Mouse (Mus musculus) ES-Bruce4 (cell line): ENCODE results near the gene Agmat. TPM values are rescaled to one million over a fixed set of nuclear protein-coding genes. Genes with fewer than 3 reads are reported as not detected.

Source experiments
- H3K27ac ChIP-seq: 2 replicates; pipeline ENCODE4 v1.5.1; 2012; ENCODE audit warnings: low read length, inconsistent platforms; ENCODE audit not compliant: insufficient read depth
- H3K27me3 ChIP-seq: 2 replicates; pipeline ENCODE4 v1.6.1; 2012; ENCODE audit warnings: mild to moderate bottlenecking, low read length, inconsistent platforms; ENCODE audit not compliant: control insufficient read depth, poor library complexity, insufficient read depth, severe bottlenecking
- H3K36me3 ChIP-seq: 2 replicates; pipeline ENCODE4 v1.6.1; 2012; ENCODE audit warnings: inconsistent platforms, mild to moderate bottlenecking, low read length, moderate library complexity; ENCODE audit not compliant: control insufficient read depth, poor library complexity, insufficient read depth, severe bottlenecking
- H3K4me1 ChIP-seq: one replicate; pipeline ENCODE4 v1.8.1; 2011; ENCODE audit warnings: low read length; ENCODE audit not compliant: control insufficient read depth, insufficient read depth
- H3K4me3 ChIP-seq: 2 replicates; pipeline ENCODE4 v1.5.1; 2011; ENCODE audit warnings: low read depth, mild to moderate bottlenecking, low read length
- H3K9ac ChIP-seq: 2 replicates; pipeline ENCODE4 v1.6.1; 2012; ENCODE audit warnings: low read depth, mild to moderate bottlenecking, inconsistent platforms; ENCODE audit not compliant: poor library complexity, severe bottlenecking
- H3K9me3 ChIP-seq: replicated peaks from 2 replicates; pipeline ENCODE4 v1.6.1; 2012; ENCODE audit warnings: mild to moderate bottlenecking, low read length, inconsistent platforms; ENCODE audit not compliant: control insufficient read depth, poor library complexity, insufficient read depth, severe bottlenecking
- CTCF ChIP-seq: IDR thresholded peaks from one replicate; pipeline ENCODE4 v1.8.1; 2011; ENCODE audit warnings: low read depth, low read length
- EP300 ChIP-seq: IDR thresholded peaks from 2 replicates; pipeline ENCODE4 v1.6.1; 2011; ENCODE audit warnings: low read depth, low read length; ENCODE audit not compliant: insufficient read depth
- POLR2A ChIP-seq: IDR thresholded peaks from one replicate; pipeline ENCODE4 v1.8.1; 2011; ENCODE audit warnings: low read length; ENCODE audit not compliant: insufficient read depth
- polyA plus RNA-seq: library from polyadenylated mRNA; stranded (reverse); fragments of >200 nt; gene quantifications from 2 replicates; pipeline ENCODE4 v1.2.4, GENCODE M21; 2011; ENCODE audit warnings: low read depth; ENCODE audit not compliant: missing spikeins, insufficient read depth, insufficient read length

The Agmat gene
- polyA plus RNA-seq, 1 experiment: not detected

DNA sequence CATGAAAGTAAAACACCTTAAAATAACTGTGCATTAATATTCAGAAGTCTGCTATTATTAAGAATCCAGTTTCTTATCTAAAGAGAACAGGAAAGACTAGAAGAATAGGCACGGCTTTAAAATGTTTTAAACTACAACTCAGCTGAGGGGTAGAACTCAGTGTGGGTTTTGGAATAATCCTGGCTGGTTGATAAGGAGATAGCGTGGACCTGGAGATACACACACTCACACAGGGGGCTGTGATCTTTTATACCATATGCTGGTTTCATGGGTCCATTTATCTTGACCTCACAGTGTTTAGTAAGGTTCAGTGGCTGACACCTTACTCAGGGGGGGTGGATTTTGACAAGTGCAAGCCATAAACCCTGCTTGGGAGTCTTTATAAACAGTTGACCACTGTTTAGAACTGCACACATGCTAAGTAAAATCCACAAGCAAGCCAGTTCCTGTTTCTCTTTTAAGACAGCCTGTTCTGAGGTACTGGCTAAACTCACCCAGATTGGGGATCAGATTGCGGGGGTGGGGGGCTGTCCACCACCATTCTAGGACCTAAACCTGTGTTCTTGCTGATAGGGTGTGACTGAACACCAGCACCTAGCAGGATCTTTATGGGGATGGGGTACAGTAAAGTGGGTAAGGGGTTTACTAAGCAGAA, 43.2 kb downstream of the Agmat start:
- Histone ChIP-seq H3K9ac (peak overlapping the region; percentile 73), H3K9me3 (no peaks in the 10 kb centered on the region), H3K4me1 (no peaks in the 10 kb centered on the region), H3K27me3 (no peaks in the 10 kb centered on the region), H3K4me3 (peak overlapping the region; percentile 89), H3K27ac (no peak overlapping the region), H3K36me3 (no peaks in the 10 kb centered on the region)
- TF ChIP-seq CTCF: no peak
- no peak for TF ChIP-seq POLR2A
- no peak for TF ChIP-seq EP300

DNA sequence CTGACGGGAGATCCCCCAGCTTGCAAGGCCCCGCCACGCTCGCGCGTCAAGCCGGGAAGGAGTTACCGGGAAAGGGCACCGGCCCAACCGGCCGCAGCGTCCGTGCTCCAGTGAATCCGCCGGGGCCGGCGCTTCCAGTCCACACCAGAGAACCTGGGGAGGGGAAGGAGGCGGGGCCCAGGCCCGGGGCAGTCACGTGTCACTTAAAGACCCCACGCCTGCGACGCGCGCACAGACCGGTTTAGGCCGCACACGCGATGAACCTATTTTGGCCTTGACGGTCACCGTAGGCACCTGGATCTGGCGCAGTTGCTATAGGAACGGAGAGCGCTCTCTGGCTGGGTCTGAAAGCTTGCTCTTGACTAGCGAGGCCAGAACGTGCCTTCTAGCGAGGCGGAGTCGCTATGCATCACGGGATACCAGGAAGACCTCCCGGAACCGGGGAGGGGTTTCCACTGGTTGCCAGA, 44.1 kb downstream of the Agmat start, which contains the start of gene Dnajc16:
Dnajc16 (minus strand) TSS at position 408 of the 467 bp plus-strand sequence.
- no peaks in the 10 kb centered on the region for H3K27me3 ChIP-seq
- no peaks in the 10 kb centered on the region for H3K36me3 ChIP-seq
- H3K4me1 ChIP-seq: no peaks in the 10 kb centered on the region
- TF ChIP-seq EP300 (peak; percentile 61; the same call in 1 of the 2 replicates), POLR2A (no peak)
- no peak within 1 kb of the TSS for H3K27ac ChIP-seq
- H3K9me3 ChIP-seq: no peaks in the 10 kb centered on the region
- H3K9ac ChIP-seq: peak within 1 kb of the TSS; percentile 73
- peak within 1 kb of the TSS; percentile 89 for H3K4me3 ChIP-seq

DNA sequence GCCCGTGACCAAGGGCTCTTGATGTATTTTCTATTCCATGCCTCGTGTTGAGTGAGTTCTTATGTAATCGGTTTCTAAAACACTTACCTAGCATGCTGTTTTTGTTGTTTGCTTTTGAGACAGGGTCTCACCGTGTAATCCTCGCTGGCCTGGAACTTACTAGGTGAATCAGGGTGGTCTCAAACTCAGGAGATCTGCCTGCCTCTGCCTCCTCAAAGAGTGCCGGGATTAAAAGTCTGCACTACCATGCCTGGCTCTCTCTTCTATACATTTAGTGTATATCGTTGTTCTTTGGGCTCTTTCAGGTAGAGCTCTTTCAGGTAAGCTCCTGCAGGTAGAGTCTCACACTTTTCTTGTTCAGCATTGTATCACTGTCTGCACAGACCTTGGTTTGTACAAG, 45.0 kb downstream of the Agmat start:
- TF ChIP-seq CTCF (no peak), POLR2A (no peak), EP300 (no peak)
- Histone ChIP-seq H3K4me1 (no peaks in the 10 kb centered on the region), H3K4me3 (no peak overlapping the region), H3K36me3 (no peaks in the 10 kb centered on the region), H3K27me3 (no peaks in the 10 kb centered on the region), H3K9me3 (no peaks in the 10 kb centered on the region), H3K9ac (no peak overlapping the region), H3K27ac (no peak overlapping the region)

DNA sequence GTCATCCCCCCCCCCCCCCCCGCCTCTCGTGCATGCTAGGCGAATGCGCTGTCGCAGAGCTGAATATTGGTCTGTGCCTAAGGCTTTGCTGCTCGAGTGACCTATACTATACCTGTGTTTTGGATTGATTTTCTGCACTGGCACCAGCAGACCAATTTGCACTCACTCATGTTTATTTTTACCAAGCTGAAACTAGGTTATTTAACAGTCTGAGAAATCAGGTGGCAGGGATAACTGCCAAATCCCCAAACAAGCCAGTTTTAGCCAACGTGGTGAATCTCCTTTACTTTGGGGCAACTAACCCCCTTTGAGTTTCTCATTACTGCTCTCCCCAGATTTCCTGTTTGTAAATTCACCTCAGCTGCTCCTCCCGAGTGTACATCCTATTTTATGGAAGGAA, 45.5 kb downstream of the Agmat start:
- Histone ChIP-seq H3K4me3 (no peak overlapping the region), H3K27ac (no peak overlapping the region), H3K4me1 (no peaks in the 10 kb centered on the region), H3K36me3 (no peaks in the 10 kb centered on the region), H3K9ac (no peak overlapping the region), H3K27me3 (no peaks in the 10 kb centered on the region), H3K9me3 (no peaks in the 10 kb centered on the region)
- TF ChIP-seq POLR2A (no peak), EP300 (no peak), CTCF (no peak)

DNA sequence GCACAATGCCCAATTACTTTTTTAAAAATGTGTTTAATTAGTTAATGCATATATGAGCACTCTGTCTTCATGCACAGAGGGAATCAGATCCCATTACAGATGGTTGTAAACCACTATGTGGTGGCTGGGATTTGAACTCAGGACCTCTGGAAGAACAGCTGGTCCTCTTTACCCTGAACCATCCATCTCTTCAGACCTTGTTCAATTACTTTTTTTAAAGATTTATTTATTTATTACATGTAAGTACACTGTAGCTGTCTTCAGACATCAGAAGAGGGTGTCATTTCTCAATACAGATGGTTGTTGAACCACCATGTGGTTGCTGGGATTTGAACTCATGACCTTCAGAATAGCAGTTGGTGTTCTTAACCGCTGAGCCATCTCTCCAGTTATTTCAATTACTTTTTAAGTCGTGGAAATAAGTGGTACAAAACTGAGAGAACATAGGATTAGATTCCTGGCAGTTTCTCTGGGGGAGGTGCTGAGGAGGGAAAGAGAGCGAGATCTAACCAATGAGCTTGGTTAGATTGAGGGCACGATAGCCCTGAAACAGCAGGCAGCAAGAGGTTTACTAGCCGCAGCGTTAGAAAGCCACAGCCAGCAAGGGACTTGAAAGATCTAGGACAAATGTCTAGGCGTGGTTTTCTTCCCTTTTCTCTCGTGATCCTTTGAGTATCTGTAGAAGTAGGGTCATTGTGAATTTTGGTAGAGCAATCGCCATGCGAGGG, 46.2 kb downstream of the Agmat start:
- peak overlapping the region; percentile 42 for H3K9ac ChIP-seq
- TF ChIP-seq EP300 (no peak), CTCF (no peak), POLR2A (no peak)

More for the DNA sequence above, 46.2 kb downstream of the Agmat start:
- no peaks in the 10 kb centered on the region for H3K9me3 ChIP-seq
- no peaks in the 10 kb centered on the region for H3K27me3 ChIP-seq
- no peaks in the 10 kb centered on the region for H3K4me1 ChIP-seq
- H3K27ac ChIP-seq: peak overlapping the region; percentile 79
- H3K36me3 ChIP-seq: no peaks in the 10 kb centered on the region
- H3K4me3 ChIP-seq: peak overlapping the region; percentile 17
